Mouse (Mus musculus): ENCODE results near the gene Pard3.

DNA sequence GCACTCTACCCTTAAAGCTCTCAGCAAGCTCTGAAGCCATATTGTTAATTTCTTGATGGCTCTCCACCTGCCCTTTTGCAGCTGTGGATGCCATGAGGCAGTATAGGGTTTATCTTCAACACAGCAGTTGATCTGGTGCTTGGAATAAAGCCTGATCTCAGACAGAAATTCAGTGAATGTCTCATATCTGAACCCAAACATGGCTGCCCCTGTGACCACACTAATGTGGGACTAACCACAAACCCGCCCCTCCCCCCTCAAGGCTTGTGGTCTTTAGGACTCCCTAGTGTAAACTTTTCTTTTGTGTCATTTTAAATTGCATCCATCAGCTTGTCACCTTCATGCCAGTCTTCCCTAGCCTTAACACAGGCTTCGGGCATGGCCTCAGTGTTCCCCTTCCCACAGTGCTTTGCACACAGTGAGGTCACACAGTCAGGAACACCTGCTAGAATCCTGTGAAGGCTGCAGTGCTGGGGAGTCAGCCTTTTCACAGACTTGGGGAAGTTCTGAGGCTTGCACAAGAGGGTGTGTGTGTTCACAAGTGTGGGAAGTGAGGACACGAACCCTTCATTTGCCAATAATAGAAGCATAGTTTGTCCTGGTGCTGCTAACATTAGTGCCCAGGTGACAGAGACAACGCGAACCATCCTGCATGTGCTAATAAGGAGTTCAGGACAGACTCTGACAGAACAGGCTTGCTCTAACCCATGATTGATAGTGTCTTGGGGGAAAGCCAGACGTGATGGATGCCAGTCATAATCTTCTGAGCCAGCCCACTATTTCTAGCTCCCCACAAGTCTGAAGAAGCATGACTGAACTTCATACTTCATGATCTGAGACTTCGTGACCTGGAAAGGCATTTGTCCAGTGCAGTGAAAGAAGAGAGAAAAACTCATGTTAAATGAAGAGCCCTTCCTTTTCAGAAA is 451.4 kb downstream of the Pard3 start:
- TF ChIP-seq POLR2A (IDR thresholded peaks at IDR 0.05; ENCODE audit: control insufficient read depth, extremely low read depth, insufficient read depth, low read length, poor library complexity) (no peak), CTCF (IDR thresholded peaks at IDR 0.05; ENCODE audit: borderline replicate concordance, control insufficient read depth, extremely low read depth, insufficient read depth, low read length, poor library complexity) (no peak)
